Mouse (Mus musculus) heart, adult 2 months (tissue): ENCODE measurements around the gene Nthl1.

Source experiments
- CTCF ChIP-seq: fragments of 200-600 bp; IDR thresholded peaks from 2 replicates; pipeline ENCODE4 v1.8.1; 2022; ENCODE audit warnings: antibody characterized with exemption, mild to moderate bottlenecking, moderate library complexity
- EP300 ChIP-seq: fragments of 200-500 bp; IDR thresholded peaks from 2 replicates; pipeline ENCODE4 v1.6.1; 2011; ENCODE audit warnings: low read depth, low read length, control low read depth; ENCODE audit not compliant: insufficient read depth

DNA sequence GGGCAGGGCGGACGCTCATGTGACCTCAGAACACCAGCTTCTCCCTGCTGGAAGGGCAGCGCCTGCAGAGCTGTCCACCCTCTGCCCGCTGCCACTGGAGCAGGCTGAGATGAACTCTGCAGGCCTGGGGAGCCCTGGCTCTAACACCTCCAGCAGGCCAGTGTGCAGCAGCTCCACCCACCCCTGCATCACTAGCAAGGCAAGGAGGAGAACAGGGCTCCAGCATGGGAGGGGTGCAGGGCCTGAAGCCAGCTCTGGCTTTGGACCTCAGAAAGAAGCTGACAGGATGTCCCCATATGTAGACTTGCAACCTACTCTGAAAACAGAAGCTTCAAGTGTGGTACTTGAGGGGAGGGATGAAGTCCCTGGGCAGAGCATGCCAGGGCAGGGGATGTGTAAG lies 32.0 kb upstream of the Nthl1 start:
- TF ChIP-seq CTCF (no peak), EP300 (no peak)
